Mouse (Mus musculus): ENCODE measurements around the gene Gpbp1. TPM values are rescaled to one million over a fixed set of nuclear protein-coding genes. Genes with fewer than 3 reads are reported as not detected.

Gene Gpbp1
- polyA plus RNA-seq, 1 experiment: 53.0 TPM

DNA sequence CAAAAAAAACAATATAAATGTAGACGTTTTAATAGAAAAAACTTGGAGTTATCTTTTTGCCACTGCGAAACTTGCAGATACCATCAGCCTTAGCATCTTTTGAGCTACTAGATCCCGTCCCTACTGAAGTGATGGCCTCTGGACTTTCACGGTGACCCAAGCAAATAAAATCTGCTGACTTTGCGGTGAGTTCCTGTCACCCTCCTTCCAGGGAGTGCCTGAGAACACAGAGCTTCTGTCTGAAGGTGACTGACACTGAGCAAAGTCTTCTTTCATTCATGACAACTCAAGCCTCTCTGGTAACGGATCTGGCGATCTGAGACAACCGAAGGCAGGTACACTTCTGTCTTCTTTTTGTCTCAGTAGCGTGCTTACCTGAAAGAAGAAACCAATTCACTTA is 32.4 kb upstream of the Gpbp1 start:
- Histone ChIP-seq H3K4me3 (replicated peaks; ENCODE audit: insufficient read depth, low read depth, low read length) (no peak overlapping the region), H3K27me3 (ENCODE audit: control insufficient read depth, insufficient read depth, low read length) (no peaks in the 10 kb centered on the region), H3K27ac (ENCODE audit: insufficient read depth, low read length) (no peak overlapping the region), H3K4me1 (ENCODE audit: control insufficient read depth, insufficient read depth, low read length) (no peaks in the 10 kb centered on the region)
- 83% methylated on average over 9 of the region's 9 CpGs for WGBS
- TF ChIP-seq CTCF (IDR thresholded peaks at IDR 0.05; ENCODE audit: borderline replicate concordance, insufficient read depth, low read depth, low read length) (no peak), POLR2A (IDR thresholded peaks at IDR 0.05; ENCODE audit: borderline replicate concordance, insufficient read depth, low read length) (no peak)
- no peak for DNase-seq

- DNase-seq: no peak
- H3K27ac ChIP-seq (ENCODE audit: insufficient read depth, low read length): no peak overlapping the region
- no peaks in the 10 kb centered on the region for H3K4me1 ChIP-seq (ENCODE audit: control insufficient read depth, insufficient read depth, low read length)
- 46% methylated on average over 4 of the region's 4 CpGs for WGBS
- H3K4me3 ChIP-seq (replicated peaks; ENCODE audit: insufficient read depth, low read depth, low read length): no peak overlapping the region
- H3K27me3 ChIP-seq (ENCODE audit: control insufficient read depth, insufficient read depth, low read length): no peaks in the 10 kb centered on the region
- TF ChIP-seq POLR2A (IDR thresholded peaks at IDR 0.05; ENCODE audit: borderline replicate concordance, insufficient read depth, low read length) (no peak), CTCF (IDR thresholded peaks at IDR 0.05; ENCODE audit: borderline replicate concordance, insufficient read depth, low read depth, low read length) (no peak)
Measured at GRCm38 (mm10) chr13:111520456-111520855, 30.5 kb upstream of the Gpbp1 start.

GRCm38 (mm10) chr13:111518332-111518731 is 28.4 kb upstream of the Gpbp1 start:
- no peak for TF ChIP-seq POLR2A (IDR thresholded peaks at IDR 0.05; ENCODE audit: borderline replicate concordance, insufficient read depth, low read length)
- TF ChIP-seq CTCF (IDR thresholded peaks at IDR 0.05; ENCODE audit: borderline replicate concordance, insufficient read depth, low read depth, low read length): no peak
- no peak for DNase-seq
- WGBS: 83% methylated on average over 5 of the region's 5 CpGs
- Histone ChIP-seq H3K4me3 (replicated peaks; ENCODE audit: insufficient read depth, low read depth, low read length) (no peak overlapping the region), H3K4me1 (ENCODE audit: control insufficient read depth, insufficient read depth, low read length) (no peaks in the 10 kb centered on the region), H3K27me3 (ENCODE audit: control insufficient read depth, insufficient read depth, low read length) (no peaks in the 10 kb centered on the region), H3K27ac (ENCODE audit: insufficient read depth, low read length) (no peak overlapping the region)

GRCm38 (mm10) chr13:111516385-111517150 is 26.7 kb upstream of the Gpbp1 start:
- Histone ChIP-seq H3K27me3 (ENCODE audit: control insufficient read depth, insufficient read depth, low read length) (no peaks in the 10 kb centered on the region), H3K4me3 (replicated peaks; ENCODE audit: insufficient read depth, low read depth, low read length) (no peak overlapping the region), H3K4me1 (ENCODE audit: control insufficient read depth, insufficient read depth, low read length) (no peaks in the 10 kb centered on the region), H3K27ac (ENCODE audit: insufficient read depth, low read length) (no peak overlapping the region)
- DNase-seq: no peak
- TF ChIP-seq CTCF (IDR thresholded peaks at IDR 0.05; ENCODE audit: borderline replicate concordance, insufficient read depth, low read depth, low read length): no peak
- no peak for TF ChIP-seq POLR2A (IDR thresholded peaks at IDR 0.05; ENCODE audit: borderline replicate concordance, insufficient read depth, low read length)
- 76% methylated on average over 7 of the region's 7 CpGs for WGBS

DNA sequence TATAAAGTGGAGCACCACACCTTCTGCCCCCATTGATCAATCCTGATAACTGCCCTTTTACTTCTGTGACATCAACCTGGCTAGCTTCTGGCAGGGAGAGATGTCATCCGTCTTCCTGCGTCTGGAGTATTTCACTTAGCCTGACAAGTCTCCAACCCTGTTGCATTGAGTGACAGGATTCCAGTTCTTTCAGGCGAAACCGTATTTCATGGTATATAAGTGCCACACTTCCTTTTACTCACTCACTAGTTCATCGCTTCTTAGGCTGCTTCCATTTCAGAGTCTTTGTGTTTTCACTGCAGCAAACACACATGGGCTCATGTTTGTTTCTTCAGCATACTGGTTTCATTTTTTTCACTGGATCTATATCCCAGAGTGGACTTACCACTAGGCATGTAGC is 19.5 kb upstream of the Gpbp1 start:
- DNase-seq: no peak
- TF ChIP-seq POLR2A (IDR thresholded peaks at IDR 0.05; ENCODE audit: borderline replicate concordance, insufficient read depth, low read length) (no peak), CTCF (IDR thresholded peaks at IDR 0.05; ENCODE audit: borderline replicate concordance, insufficient read depth, low read depth, low read length) (no peak)
- Histone ChIP-seq H3K4me3 (replicated peaks; ENCODE audit: insufficient read depth, low read depth, low read length) (no peak overlapping the region), H3K27me3 (ENCODE audit: control insufficient read depth, insufficient read depth, low read length) (no peaks in the 10 kb centered on the region), H3K27ac (ENCODE audit: insufficient read depth, low read length) (no peak overlapping the region), H3K4me1 (ENCODE audit: control insufficient read depth, insufficient read depth, low read length) (no peaks in the 10 kb centered on the region)
- WGBS: 38% methylated on average over 5 of the region's 5 CpGs

DNA sequence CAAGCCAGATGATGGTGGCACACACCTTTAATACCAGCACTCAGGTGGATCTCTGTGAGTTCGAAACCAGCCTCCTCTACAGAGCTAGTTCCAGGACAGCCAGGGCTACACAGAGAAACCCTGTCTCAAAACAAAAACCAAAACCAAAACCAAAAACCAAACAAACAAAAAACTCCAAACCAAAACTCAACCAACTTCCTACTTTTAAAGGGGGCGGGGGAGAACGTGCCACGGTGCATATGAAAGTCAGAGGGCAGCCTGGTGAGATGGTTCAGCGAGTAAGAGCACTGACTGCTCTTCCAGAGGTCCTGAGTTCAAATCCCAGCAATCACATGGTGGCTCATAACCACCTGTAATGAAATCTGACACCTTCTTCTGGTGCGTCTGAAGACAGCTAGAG is 18.7 kb upstream of the Gpbp1 start:
- 74% methylated on average over 6 of the region's 6 CpGs for WGBS
- no peak for TF ChIP-seq CTCF (IDR thresholded peaks at IDR 0.05; ENCODE audit: borderline replicate concordance, insufficient read depth, low read depth, low read length)
- TF ChIP-seq POLR2A (IDR thresholded peaks at IDR 0.05; ENCODE audit: borderline replicate concordance, insufficient read depth, low read length): no peak
- no peaks in the 10 kb centered on the region for H3K4me1 ChIP-seq (ENCODE audit: control insufficient read depth, insufficient read depth, low read length)
- H3K27me3 ChIP-seq (ENCODE audit: control insufficient read depth, insufficient read depth, low read length): no peaks in the 10 kb centered on the region
- DNase-seq: no peak
- H3K4me3 ChIP-seq (replicated peaks; ENCODE audit: insufficient read depth, low read depth, low read length): no peak overlapping the region
- no peak overlapping the region for H3K27ac ChIP-seq (ENCODE audit: insufficient read depth, low read length)

- 48% methylated on average over 11 of the region's 11 CpGs for WGBS
Measured at GRCm38 (mm10) chr13:111494330-111495029, 4.6 kb upstream of the Gpbp1 start.

More at GRCm38 (mm10) chr13:111494330-111495029, 4.6 kb upstream of the Gpbp1 start:
- Histone ChIP-seq H3K4me3 (replicated peaks; ENCODE audit: insufficient read depth, low read depth, low read length) (no peak overlapping the region), H3K4me1 (ENCODE audit: control insufficient read depth, insufficient read depth, low read length) (no peaks in the 10 kb centered on the region), H3K27ac (ENCODE audit: insufficient read depth, low read length) (no peak overlapping the region), H3K27me3 (ENCODE audit: control insufficient read depth, insufficient read depth, low read length) (no peaks in the 10 kb centered on the region)
- no peak for DNase-seq
- no peak for TF ChIP-seq CTCF (IDR thresholded peaks at IDR 0.05; ENCODE audit: borderline replicate concordance, insufficient read depth, low read depth, low read length)
- TF ChIP-seq POLR2A (IDR thresholded peaks at IDR 0.05; ENCODE audit: borderline replicate concordance, insufficient read depth, low read length): no peak

Data from cerebellum, adult 2 months (tissue).